Mouse (Mus musculus): Measurements from ENCODE around the gene Ifi27l2a. TPM values are rescaled to one million over a fixed set of nuclear protein-coding genes. Genes with fewer than 3 reads are reported as not detected.
"Not testable (repeated sequence)": the region's sequence is repeated elsewhere in the genome, so short reads cannot be mapped to it uniquely, and the experiment has no call there.

Ifi27l2a gene
- polyA plus RNA-seq, 1 experiment, result not detected

DNA sequence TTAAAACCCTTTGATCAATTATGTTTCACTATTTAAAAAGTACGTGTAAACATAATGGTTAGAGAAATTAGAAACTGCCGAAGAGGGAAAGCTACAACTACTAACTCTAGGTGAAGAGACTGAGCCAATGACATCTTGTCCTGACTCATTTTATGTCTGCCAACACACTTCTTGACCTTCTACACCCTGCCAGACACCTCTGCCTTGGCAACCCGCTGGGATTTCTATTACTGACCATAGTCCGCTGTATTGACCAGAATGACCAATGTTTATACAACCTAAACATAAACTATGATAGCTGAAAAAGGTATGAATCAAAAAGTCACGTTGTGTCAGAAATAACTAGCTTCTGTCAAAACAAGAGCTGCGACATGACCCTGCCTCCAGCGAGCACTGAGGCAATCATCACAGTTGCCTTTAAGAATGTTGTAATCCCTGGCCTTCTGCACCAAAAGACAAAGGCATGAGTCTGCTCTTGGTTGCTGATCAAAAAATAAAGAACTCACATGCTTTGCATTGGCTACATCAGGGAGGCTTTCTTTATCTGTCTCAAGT lies 34.1 kb upstream of the Ifi27l2a start:
- H3K27ac ChIP-seq (ENCODE audit: insufficient read depth, low read depth, low read length), result no peak overlapping the region
- no peak for TF ChIP-seq CTCF (IDR thresholded peaks at IDR 0.05; ENCODE audit: insufficient read depth, low read depth, low read length)
- TF ChIP-seq POLR2A (IDR thresholded peaks at IDR 0.05; ENCODE audit: insufficient read depth, low read depth, low read length), result no peak
- WGBS, result 77% methylated on average over 7 of the region's 7 CpGs
- H3K4me3 ChIP-seq (ENCODE audit: insufficient read depth, low read depth, low read length), result no peak overlapping the region
- no peaks in the 10 kb centered on the region for H3K4me1 ChIP-seq (ENCODE audit: control insufficient read depth, insufficient read depth, low read length)

DNA sequence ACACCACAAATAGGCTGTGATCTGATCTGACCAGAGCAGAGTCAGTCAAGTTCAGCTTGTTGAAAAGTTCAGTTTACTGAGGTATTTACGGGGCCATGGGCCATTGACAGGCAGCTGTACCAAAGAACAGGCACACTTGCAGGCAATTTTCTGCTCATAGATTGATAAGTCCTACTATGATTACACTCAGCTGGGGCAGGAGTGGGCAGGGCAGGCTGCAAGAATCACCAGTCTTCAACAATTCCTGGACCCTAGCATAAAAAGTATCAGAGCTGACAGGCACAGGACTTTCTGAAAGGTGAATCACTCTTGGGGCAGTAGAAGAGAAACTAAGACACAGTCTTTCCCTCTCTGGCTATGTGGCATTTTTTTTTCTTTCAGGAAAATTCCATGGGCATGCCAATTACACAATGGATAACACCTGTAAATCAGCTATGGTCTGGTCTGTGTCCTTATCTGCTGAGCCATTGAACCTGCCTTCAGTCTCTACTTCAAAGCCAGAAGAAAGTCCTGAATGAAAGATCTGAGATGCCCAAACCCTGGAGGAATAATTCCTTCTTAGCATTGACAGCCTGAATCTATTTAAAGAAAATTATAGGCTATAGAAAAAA lies 33.4 kb upstream of the Ifi27l2a start:
- WGBS, result 85% methylated on average over 1 of the region's 1 CpGs
- H3K4me3 ChIP-seq (ENCODE audit: insufficient read depth, low read depth, low read length), result no peak overlapping the region
- no peaks in the 10 kb centered on the region for H3K4me1 ChIP-seq (ENCODE audit: control insufficient read depth, insufficient read depth, low read length)
- no peak overlapping the region for H3K27ac ChIP-seq (ENCODE audit: insufficient read depth, low read depth, low read length)
- TF ChIP-seq POLR2A (IDR thresholded peaks at IDR 0.05; ENCODE audit: insufficient read depth, low read depth, low read length) (no peak), CTCF (IDR thresholded peaks at IDR 0.05; ENCODE audit: insufficient read depth, low read depth, low read length) (no peak)

DNA sequence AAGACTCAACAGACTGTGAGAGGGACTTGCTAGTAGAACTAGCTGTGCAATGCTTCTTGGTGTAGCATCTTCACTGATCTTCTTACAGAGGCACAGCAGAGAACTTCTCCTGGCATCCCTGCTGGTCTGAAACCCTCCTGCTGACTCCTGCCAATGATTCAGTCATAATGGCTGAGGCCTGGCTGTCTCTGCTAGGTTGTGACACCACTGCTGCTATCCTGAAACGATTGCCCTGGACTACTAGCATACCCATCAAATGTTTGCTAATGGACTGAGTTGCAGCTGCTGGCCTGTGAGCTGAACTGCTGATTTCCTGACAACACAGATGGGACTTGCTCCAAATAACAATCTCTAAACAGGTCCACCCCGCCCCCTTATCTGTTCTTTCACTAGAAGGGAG lies 31.0 kb upstream of the Ifi27l2a start:
- H3K4me3 ChIP-seq (ENCODE audit: insufficient read depth, low read depth, low read length), result no peak overlapping the region
- WGBS, result 40% methylated on average over 2 of the region's 2 CpGs

DNA sequence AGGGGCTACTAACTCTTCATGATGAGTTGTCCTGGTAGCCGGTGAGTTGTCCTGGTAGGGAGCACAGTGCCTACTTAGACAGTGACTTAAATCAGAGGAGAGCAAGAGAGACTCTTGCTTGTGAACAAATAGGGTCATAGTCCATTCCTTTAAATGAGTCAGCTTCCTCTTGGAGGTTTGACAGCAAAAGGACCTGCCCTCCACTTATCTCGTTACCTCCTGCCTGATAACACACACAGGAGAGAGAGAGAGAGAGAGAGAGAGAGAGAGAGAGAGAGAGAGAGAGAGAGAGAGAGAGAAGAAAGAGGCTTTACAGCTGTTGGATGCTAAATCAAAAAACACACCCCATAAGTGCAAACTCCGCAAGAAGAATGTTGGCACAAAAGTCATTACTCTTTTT lies 13.7 kb upstream of the Ifi27l2a start, which contains the start of gene Ifi27l2b:
Gene Ifi27l2b (minus strand): TSS at position 84 of the 400 bp plus-strand sequence.
- Histone ChIP-seq H3K4me3 (ENCODE audit: insufficient read depth, low read depth, low read length) (no peak within 1 kb of the TSS), H3K4me1 (ENCODE audit: control insufficient read depth, insufficient read depth, low read length) (no peaks in the 10 kb centered on the region), H3K27ac (ENCODE audit: insufficient read depth, low read depth, low read length) (no peak within 1 kb of the TSS)
- 72% methylated on average over 3 of the region's 3 CpGs for WGBS
- no peak for TF ChIP-seq POLR2A (IDR thresholded peaks at IDR 0.05; ENCODE audit: insufficient read depth, low read depth, low read length)
- TF ChIP-seq CTCF (IDR thresholded peaks at IDR 0.05; ENCODE audit: insufficient read depth, low read depth, low read length), result no peak

More for the DNA sequence above, 31.0 kb upstream of the Ifi27l2a start:
- no peak for TF ChIP-seq POLR2A (IDR thresholded peaks at IDR 0.05; ENCODE audit: insufficient read depth, low read depth, low read length)
- no peak for TF ChIP-seq CTCF (IDR thresholded peaks at IDR 0.05; ENCODE audit: insufficient read depth, low read depth, low read length)
- Histone ChIP-seq H3K27ac (ENCODE audit: insufficient read depth, low read depth, low read length) (no peak overlapping the region), H3K4me1 (ENCODE audit: control insufficient read depth, insufficient read depth, low read length) (no peaks in the 10 kb centered on the region)

DNA sequence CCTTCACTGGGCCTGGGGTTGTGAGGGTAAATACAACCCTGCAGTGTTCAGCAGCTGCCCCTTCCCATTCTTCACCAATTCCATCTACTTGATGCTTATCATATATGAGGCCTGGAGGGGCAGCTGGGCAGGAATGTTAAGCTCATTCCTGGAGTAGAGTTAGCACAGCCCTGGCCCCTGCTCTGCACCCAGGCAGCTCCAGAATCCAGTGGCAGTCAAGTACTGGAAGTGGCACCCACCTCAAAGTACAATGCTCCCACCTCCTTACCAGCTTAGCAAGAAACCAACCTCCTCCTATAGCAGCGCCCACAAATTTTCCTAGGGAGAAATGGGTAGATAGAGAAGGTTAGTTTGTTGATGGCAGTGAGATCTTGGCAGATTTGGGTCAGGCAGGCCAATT lies 13.2 kb upstream of the Ifi27l2a start:
- no CpG with 5 or more reads among the region's 1 CpGs for WGBS
- not testable (repeated sequence) for H3K27ac ChIP-seq (ENCODE audit: insufficient read depth, low read depth, low read length); H3K4me1 ChIP-seq (ENCODE audit: control insufficient read depth, insufficient read depth, low read length); H3K4me3 ChIP-seq (ENCODE audit: insufficient read depth, low read depth, low read length)

DNA sequence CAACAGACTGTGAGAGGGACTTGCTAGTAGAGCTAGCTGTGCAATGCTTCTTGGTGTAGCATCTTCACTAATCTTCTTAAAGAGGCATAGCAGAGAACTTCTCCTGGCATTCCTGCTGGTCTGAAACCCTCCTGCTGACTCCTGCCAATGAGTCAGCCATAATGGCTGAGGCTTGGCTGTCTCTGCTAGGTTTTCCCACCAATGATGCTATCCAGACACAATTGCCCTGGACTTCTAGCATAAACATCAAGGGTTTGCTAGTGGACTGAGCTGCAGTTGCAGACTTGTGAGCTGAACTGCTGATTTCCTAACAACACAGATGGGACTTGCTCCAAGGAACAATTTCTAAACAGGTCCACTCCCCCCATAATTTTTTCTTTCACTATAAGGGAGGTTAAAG lies 9.9 kb upstream of the Ifi27l2a start:
- H3K4me1 ChIP-seq (ENCODE audit: control insufficient read depth, insufficient read depth, low read length), result no peaks in the 10 kb centered on the region

DNA sequence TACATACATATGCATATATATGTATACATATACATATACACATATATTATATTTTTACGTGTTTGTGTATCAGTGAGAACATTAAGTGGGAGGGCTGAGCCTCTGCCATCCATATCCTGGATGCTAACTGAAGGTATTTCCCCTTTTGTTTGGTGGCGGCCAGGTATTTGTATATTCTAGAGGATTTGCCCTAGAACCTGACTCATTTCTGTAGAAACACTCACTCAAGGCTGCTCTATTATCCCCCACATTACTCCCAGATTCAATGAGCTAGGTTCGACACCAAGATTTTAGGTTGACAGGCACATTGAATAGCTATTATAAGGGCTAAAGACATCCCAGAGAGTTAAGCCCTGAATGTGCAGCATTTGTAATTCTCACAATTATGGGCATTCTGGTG lies 1.6 kb upstream of the Ifi27l2a start:
- peaks cover 3% of the 10 kb centered on the region; the same call in 1 of the 2 replicates for H3K4me1 ChIP-seq (ENCODE audit: control insufficient read depth, insufficient read depth, low read length)
- H3K27ac ChIP-seq (ENCODE audit: insufficient read depth, low read depth, low read length), result no peak overlapping the region
- WGBS, result 68% methylated on average over 3 of the region's 3 CpGs
- H3K4me3 ChIP-seq (ENCODE audit: insufficient read depth, low read depth, low read length), result no peak overlapping the region
- TF ChIP-seq POLR2A (IDR thresholded peaks at IDR 0.05; ENCODE audit: insufficient read depth, low read depth, low read length) (no peak), CTCF (IDR thresholded peaks at IDR 0.05; ENCODE audit: insufficient read depth, low read depth, low read length) (no peak)

More for the DNA sequence above, 9.9 kb upstream of the Ifi27l2a start:
- TF ChIP-seq CTCF (IDR thresholded peaks at IDR 0.05; ENCODE audit: insufficient read depth, low read depth, low read length), result no peak
- TF ChIP-seq POLR2A (IDR thresholded peaks at IDR 0.05; ENCODE audit: insufficient read depth, low read depth, low read length), result no peak
- no peak overlapping the region for H3K4me3 ChIP-seq (ENCODE audit: insufficient read depth, low read depth, low read length)
- H3K27ac ChIP-seq (ENCODE audit: insufficient read depth, low read depth, low read length), result no peak overlapping the region

DNA sequence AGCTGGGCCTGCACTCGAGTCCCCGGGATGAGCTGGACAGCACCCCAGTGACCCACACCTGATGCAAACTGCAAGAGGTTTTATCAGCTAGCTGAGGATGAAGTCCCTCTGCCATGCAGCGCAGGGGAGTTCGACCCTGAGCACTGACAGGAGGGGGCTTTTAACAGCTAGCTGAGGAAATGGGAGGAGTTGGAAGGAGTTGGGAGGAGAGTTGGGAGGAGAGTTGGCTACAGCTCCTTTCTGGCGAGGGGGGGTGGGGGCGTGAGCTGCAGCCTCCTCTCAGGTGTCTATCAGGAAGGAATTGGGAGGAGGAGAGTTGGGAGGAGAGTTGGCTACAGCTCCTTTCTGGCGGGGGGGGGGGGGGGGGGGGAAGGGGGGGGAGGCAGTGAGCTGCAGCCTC lies 781 bp upstream of the Ifi27l2a start:
- not testable (repeated sequence) for H3K4me1 ChIP-seq (ENCODE audit: control insufficient read depth, insufficient read depth, low read length); H3K4me3 ChIP-seq (ENCODE audit: insufficient read depth, low read depth, low read length); H3K27ac ChIP-seq (ENCODE audit: insufficient read depth, low read depth, low read length)
- 45% methylated on average over 6 of the region's 7 CpGs for WGBS

DNA sequence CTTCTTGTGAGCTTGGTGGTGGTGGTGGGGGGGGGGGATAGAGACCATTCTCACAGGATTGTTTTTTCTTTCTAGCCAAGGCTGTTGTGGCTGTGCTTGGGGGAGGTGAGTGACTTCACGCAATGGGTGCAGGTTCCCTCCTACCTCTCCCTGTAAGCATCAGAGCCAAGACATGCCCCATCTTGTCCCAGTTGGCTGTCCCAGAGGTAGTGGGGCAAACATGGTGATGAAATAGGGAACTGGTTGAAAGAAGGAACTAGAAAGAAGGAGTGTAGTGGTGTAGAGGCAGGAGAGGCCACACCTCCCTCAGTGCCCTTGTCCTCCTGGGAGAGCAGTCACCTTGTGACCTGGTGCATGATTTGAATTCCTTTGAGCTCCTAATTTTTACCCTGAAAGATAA lies 5.9 kb downstream of the Ifi27l2a start:
- no peak for TF ChIP-seq CTCF (IDR thresholded peaks at IDR 0.05; ENCODE audit: insufficient read depth, low read depth, low read length)
- no peak for TF ChIP-seq POLR2A (IDR thresholded peaks at IDR 0.05; ENCODE audit: insufficient read depth, low read depth, low read length)
- Histone ChIP-seq H3K4me1 (ENCODE audit: control insufficient read depth, insufficient read depth, low read length) (no peaks in the 10 kb centered on the region), H3K4me3 (ENCODE audit: insufficient read depth, low read depth, low read length) (no peak overlapping the region), H3K27ac (ENCODE audit: insufficient read depth, low read depth, low read length) (no peak overlapping the region)
- 100% methylated on average over 1 of the region's 1 CpGs for WGBS

DNA sequence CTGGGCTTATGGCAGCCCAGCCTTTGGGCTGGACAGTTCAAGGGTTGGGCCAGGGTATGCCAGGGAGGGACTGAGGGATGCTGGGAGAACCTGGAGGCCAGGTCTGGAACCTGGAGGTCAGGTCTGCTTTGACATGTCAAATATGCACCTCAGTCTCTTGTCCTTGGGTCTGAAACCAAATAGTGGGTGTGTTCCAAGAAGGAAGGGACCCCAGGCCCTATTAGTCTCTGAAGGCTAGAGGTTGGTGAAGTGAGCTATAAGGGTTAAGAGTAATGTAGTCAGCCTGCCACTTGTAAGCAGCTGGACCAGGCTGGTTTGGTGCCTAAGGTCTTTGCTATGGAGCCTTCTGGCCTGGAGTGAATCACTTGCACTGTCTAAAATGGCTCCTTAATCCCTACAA lies 8.6 kb downstream of the Ifi27l2a start:
- Histone ChIP-seq H3K4me1 (ENCODE audit: control insufficient read depth, insufficient read depth, low read length) (no peaks in the 10 kb centered on the region), H3K27ac (ENCODE audit: insufficient read depth, low read depth, low read length) (no peak overlapping the region), H3K4me3 (ENCODE audit: insufficient read depth, low read depth, low read length) (peak overlapping the region; percentile 1; the same call in 1 of the 2 replicates)
- TF ChIP-seq CTCF (IDR thresholded peaks at IDR 0.05; ENCODE audit: insufficient read depth, low read depth, low read length) (no peak), POLR2A (IDR thresholded peaks at IDR 0.05; ENCODE audit: insufficient read depth, low read depth, low read length) (no peak)
